Mouse (Mus musculus) liver, embryonic 14.5 days (tissue): ENCODE measurements at regions not wholly inside any gene's neighbourhood (a gene's known extent, or its start where the extent isn't known, plus 50 kb on each side); places are given as distances from the start of the nearest gene placed in this dataset.

Experiments
- CTCF ChIP-seq: IDR thresholded peaks from 2 replicates; pipeline ENCODE4 v1.5.1; 2016; ENCODE audit warnings: antibody characterized with exemption, low read depth, control low read depth
- EP300 ChIP-seq: IDR thresholded peaks from 2 replicates; pipeline ENCODE4 v1.6.1; 2016; ENCODE audit warnings: antibody characterized with exemption, low read depth

DNA sequence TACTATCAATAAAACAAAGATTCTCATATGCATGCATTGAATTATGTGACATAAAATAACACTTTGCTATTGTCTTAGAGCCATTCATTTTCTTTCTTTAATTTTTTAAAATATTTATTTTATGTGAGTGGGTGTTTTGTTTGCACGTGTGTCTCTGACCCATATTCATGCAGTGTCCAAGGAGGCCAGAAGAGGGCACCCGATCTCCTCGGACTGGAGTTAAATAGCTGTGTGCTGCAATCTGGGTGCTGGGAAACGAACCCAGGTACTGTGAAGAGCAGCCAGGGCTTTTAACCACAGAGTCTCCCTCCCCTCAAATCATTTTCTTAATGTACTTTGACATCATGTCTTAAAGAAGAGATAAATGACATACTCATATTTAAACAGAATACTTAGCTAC lies 158.8 kb upstream of the Crim1 start:
- TF ChIP-seq EP300 (no peak), CTCF (no peak; the same call in 1 of the 2 replicates)
